Mouse (Mus musculus) neutrophil, adult 5-6 weeks (primary cell): ENCODE data around the gene Alox12e. TPM values are rescaled to one million over a fixed set of nuclear protein-coding genes. Genes with fewer than 3 reads are reported as not detected.
A peak's percentile ranks its signal among the peaks of the same experiment; 100 is the strongest.

Source experiments
- ATAC-seq: fragments of 151-379, 151-347 bp; 2 replicates; pipeline ENCODE4 v1.8.0; 2017; ENCODE audit warnings: mild to moderate bottlenecking, moderate TSS enrichment; ENCODE audit not compliant: insufficient number of reproducible peaks, poor library complexity, low FRiP score, severe bottlenecking; ENCODE audit errors: extremely low read depth
- total RNA-seq: library from RNA; stranded (forward); fragments of 200-1000 nt; gene quantifications from 2 replicates; pipeline ENCODE4 v1.2.3, GENCODE M21; 2017

Alox12e gene
- total RNA-seq, 1 experiment from 2014 or later: 0.35 TPM

DNA sequence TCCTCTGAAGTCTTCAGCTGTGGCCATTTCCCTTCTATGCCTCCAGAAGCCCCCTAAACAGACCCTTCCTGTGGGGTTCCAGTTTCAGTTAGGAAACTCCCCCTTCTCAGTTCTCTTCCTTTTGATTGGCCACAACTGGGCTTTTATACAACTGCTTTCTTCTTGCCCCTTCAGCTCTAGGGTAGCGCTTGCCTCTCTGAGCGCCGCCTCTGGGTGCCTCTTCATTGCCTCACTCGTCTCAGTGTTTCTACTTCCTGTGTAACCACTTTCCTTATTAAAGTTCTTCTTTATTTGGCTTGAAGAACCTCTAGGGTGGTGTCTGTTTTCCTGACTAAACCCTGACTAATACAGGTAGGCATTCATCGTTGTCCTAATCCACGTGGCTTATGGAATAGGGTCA is 31.2 kb downstream of the Alox12e start:
- no peak for ATAC-seq

DNA sequence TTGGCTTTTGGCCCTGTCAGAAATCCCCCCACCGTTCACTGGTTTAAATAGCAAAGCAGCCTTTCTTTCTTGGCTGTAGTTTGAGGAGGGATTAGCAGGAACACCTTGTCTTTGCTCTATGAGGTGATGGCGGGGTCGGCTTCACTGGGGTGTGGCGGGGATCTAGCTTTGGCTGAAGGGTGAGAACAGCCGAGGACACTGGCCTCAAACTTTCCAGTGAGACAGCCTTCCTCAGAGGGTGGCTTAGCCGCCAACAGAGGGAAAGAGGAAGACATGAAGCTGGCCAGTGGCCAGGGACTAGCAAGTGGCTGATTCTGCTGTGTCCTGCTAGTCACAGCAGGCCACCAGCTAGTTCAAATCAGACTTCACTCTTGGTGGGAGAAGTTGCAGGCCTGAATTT is 33.2 kb downstream of the Alox12e start:
- no peak for ATAC-seq

DNA sequence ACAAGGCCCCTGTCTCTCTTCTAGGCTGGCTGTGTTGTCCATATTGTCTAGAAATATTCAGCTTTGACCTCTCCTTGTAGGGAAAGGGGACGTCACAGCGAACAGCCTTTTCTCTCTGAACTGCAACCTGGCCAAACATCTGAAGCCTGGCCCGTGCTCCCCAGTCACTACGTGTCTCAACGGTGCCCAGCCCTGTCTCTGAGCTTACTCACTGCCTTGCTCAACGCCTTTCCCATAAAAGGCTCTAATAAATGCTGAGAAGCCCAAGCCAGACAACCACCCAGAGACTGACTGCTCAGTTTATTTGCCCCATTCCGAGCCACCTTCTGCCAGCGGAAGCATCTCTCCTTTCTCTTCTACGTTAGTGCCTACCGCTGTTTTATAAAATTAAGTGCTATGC is 34.3 kb downstream of the Alox12e start:
- no peak for ATAC-seq

DNA sequence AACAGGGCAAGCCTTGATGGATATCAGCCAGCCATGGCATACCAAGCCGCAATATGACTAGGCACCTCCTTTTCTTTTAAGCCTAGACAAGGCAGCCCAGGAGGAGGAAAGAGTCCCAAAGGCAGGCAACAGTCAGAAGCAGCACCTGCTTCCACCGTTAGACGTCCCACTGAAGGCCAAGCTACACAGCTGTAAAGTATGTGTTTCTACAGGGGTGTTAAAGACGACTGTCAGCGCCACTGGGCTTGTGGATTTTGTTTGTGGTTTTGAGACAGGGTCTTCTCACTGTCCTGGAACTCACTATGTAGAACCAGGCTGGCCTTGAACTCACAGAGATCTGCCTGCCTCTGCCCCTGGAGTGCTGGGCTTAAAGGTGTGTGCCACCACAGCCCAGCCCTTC is 36.7 kb downstream of the Alox12e start:
- no peak for ATAC-seq

DNA sequence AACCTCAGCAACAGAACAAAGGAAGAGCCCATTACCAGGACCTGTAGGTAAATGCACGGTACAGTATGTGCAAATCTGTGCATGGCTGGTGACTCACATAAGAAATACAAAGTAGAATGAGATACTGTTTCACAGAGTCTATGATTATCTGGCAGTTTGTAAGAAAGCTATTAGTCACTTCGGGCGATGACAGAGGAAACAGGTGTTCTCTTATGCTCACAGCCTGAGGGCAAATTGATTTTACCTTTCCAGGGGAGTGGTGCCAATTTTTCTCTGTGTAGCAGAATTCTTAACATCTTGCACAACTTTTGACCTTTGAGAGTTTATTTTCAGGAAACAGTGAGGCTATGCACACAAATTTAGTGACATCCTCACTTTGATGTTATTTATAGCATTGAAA is 37.7 kb downstream of the Alox12e start:
- ATAC-seq: no peak

DNA sequence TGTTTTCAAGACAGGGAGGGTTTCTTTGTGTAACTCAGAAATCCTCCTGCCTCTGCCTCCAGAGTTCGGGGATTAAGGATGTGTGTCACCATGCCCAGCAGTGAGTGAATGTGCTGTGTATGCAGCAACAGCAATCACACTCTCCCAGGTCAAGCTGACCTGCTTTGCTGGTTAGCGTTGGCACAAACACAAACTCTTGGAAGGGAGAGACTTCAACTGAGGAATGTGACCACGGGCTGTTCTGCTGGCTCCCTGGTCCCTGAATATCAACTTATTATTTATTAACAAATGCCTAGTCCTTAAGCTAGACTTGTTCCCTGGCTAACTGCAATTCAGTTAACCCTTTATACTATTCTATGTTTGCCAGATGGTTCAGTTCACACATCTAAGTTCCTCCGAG is 38.8 kb downstream of the Alox12e start:
- no peak for ATAC-seq

DNA sequence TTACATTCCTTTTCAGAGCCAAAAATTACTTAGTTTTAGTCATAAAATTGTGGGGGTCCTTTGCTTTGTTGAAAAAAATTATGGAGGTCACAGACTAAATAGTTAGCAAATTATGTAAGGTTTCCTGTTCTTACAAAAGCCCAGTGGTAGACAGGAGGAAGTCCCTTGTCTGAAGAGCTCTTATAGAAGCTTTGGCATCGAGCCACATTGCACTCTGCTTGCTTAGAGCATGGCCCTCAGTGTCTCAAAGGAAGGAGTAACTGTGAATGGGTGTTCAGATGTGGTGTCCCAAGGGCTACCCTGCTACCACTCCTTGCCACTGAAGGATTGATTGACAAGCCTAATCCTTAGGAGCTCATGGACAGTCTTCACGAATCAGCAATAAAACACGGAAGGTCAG is 42.0 kb downstream of the Alox12e start:
- ATAC-seq: 0 out of 2 replicates have a peak, but pooled peaks have one; percentile 30

DNA sequence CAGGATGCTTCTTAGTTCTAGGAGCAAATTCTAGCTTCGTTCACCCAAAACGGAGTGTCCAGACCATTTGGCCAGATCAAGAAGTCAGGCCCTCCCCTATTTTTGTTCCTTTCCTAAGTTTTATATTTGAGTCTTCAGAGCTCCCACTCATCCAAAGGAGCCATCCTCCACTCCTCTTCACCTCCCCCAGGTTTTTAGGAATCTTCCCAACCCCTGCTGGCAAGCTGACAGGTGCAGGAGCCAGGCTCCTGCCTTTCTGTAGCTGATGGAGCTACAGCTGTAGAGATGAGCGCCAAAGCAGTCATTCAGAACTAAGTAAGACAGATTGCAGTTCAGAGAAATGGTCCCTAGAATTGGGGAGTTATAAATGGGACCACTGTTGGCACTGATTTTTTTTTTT is 43.5 kb downstream of the Alox12e start:
- ATAC-seq: no peak

DNA sequence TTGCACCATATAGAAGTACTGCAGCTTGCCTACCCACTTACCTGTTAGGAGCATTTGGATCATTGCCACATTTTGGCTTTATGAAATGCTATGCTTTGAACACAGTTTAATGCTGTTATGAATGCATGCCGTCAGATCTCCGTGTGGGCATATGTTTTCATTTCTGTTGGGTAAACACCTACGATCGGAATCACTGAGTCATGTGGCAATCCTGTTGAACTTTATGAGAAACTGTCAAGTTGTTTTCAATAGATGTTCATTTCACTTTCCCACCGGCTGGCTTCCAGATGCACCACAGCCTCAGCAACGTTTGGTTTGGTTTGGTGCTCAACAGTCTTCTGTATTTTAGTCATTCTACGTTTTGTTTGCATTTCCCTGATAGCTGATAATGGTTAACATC is 50.8 kb downstream of the Alox12e start:
- no peak for ATAC-seq

DNA sequence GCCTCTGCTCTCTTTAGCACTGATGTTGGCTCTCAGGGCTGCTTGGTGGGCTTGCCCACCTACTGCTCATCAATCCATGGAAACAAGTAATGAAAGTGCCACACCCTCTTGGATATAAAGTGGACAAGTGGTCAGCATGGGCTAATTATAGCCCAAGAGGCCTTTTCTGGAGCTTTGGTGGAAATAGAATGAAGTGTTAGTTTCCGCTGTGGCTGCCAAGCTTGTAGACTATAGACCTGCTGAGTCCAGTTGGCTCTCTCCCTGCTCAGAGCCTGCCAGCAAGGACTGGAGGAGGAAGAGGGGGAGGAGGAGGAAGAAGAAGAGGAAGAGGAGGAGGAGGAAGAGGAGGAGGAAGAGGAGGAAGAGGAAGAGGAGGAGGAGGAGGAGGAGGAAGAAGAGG is 56.0 kb downstream of the Alox12e start:
- no peak for ATAC-seq

DNA sequence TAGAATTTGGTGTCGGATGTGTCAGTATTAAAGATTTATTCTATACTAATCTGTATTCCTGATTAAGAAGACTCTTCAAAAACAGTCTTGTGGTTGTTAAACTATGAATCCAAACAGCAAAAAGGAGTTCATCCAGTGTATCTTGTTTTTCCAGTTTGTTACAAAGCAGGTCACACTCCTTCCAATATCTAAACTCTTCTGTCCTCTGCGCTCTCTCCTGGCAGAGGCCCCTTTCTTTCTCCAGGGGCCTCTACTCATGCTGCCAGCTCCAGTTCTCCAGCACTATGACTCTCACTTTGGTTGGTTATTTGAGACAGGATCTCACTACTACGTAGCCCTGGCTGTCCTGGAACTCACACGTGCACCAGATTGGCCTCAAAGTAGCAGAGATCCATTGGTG is 56.6 kb downstream of the Alox12e start:
- ATAC-seq: no peak

Other genes with a start within 250 kb of the Alox12e start
- not detected in 2 replicates for gene Asgr2, start 230.0 kb downstream of the Alox12e start, total RNA-seq
- not detected in 2 replicates for gene Mgl2, start 192.3 kb downstream of the Alox12e start, total RNA-seq
- gene Clec10a, start 166.4 kb downstream of the Alox12e start, total RNA-seq: 2.6 and 3.6 TPM in 2 replicates
- gene Slc16a11, start 109.9 kb downstream of the Alox12e start, total RNA-seq: 1.4 and 2.7 TPM in 2 replicates
- gene Slc16a13, start 101.6 kb downstream of the Alox12e start, total RNA-seq: 1.5 and 2.1 TPM in 2 replicates
- 0.12 TPM in 1 of 2 replicates, not detected in the other for gene Bcl6b, start 92.8 kb downstream of the Alox12e start, total RNA-seq
- 21.9 and 26.8 TPM in 2 replicates for gene 0610010K14Rik, start 84.7 kb downstream of the Alox12e start, total RNA-seq
- 0.47 and 0.86 TPM in 2 replicates for gene Gm21988, start 82.8 kb downstream of the Alox12e start, total RNA-seq
- gene Rnasek, start 82.8 kb downstream of the Alox12e start, total RNA-seq: 60.4 and 69.0 TPM in 2 replicates
- gene Alox12, start 67.3 kb downstream of the Alox12e start, total RNA-seq: 9.6 and 10.5 TPM in 2 replicates
- gene Alox15, start 29.4 kb upstream of the Alox12e start, total RNA-seq: 4.5 and 7.1 TPM in 2 replicates
- gene Pelp1, start 87.4 kb upstream of the Alox12e start, total RNA-seq: 4.9 and 5.5 TPM in 2 replicates
- gene Arrb2, start 110.0 kb upstream of the Alox12e start, total RNA-seq: 278 and 300 TPM in 2 replicates
- 43.7 and 46.3 TPM in 2 replicates for gene Med11, start 129.3 kb upstream of the Alox12e start, total RNA-seq
- 0.37 and 0.58 TPM in 2 replicates for gene Zmynd15, start 136.8 kb upstream of the Alox12e start, total RNA-seq
- 0.74 TPM in 1 of 2 replicates, not detected in the other for gene Cxcl16, start 137.4 kb upstream of the Alox12e start, total RNA-seq
- gene Tm4sf5, start 182.6 kb upstream of the Alox12e start, total RNA-seq: not detected in 2 replicates
- not detected in 2 replicates for gene Vmo1, start 192.0 kb upstream of the Alox12e start, total RNA-seq
- gene Gltpd2, start 196.6 kb upstream of the Alox12e start, total RNA-seq: not detected in 2 replicates
- 124 and 133 TPM in 2 replicates for gene Psmb6, start 202.7 kb upstream of the Alox12e start, total RNA-seq
- gene Gm40193, start 210.3 kb upstream of the Alox12e start, total RNA-seq: not detected in 2 replicates
- 0.86 and 4.3 TPM in 2 replicates for gene Pld2, start 217.4 kb upstream of the Alox12e start, total RNA-seq
- 21.8 and 23.1 TPM in 2 replicates for gene Mink1, start 240.3 kb upstream of the Alox12e start, total RNA-seq